Mouse (Mus musculus) embryo, embryonic 10.5 days (tissue): Measurements from ENCODE around the gene Gjb3.

Experiments used
- DNase-seq: peaks from one replicate; pipeline ENCODE4 v3.0.0-alpha.2; 2015; ENCODE audit warnings: low spot score

Gjb3 gene

DNA sequence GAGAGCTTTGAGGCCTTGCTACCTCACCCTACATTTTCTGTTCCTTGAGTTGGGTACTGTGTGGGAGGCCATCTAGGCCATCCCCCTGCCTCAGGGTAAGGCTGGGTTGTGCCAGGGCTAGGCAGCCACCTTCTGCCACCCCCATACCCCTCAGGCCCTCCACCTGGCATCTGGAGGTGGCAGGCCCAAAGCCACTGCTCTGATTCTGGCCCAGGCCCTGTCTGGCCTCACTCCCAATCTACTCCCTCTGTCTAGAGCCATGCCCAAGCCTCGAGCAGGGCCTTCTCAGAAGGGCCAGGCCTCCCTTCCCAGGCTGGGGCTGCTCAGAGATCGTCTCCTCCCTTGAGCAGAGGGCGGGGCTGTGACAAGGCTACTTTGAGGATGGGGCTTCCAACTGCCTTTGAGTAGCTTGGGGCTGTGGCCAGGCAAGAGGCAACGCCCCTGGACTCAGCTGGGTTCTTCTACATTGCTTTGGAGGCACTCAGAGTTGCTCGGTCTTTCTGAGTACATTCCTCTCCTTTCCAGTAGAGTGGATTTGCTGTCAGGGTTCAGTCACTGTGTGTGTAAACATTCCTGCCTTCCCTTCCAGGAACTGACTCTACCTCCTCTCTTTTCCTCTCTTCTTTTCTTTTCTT is 4.3 kb upstream of the Gjb3 start:
- no peak for DNase-seq

DNA sequence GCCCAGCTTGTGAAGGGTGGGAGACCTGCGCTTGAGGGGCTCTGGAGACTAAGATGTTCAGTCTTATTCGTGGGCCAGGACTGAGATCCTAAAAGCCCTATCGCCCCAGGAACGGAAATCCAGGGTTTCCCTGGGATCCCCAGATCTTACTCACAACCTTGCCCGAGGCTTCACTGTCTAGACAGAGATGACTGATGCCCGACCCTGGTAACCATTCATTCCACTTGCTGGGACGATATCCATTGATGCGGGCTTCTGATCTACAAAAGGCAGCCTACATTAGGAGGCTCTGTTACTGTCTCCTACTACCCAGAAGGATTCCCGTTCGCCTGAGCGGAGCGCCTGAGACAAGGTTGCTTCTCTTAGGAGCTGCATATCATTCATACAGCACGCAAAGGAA is 527 bp upstream of the Gjb3 start:
- no peak for DNase-seq

DNA sequence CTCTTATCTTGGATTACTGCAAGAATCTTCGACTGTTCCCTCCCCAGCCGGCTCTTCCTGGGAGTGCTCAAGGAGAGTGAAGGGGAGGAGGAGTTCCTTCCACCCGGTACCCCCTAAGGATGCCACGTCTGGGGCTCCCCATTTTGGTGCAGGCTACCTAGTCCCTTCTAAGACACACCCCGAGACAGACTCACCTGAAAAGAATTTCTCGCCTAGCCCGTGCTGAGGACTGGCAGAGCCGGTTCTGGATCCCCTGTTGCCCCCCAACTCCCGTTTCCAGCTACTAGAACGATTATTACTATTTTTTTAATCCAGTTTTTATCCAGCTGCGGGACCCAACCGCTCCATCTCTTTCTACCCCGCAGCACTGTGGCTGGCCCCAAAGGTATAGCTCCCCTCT is 893 bp downstream of the Gjb3 start:
- no peak for DNase-seq

DNA sequence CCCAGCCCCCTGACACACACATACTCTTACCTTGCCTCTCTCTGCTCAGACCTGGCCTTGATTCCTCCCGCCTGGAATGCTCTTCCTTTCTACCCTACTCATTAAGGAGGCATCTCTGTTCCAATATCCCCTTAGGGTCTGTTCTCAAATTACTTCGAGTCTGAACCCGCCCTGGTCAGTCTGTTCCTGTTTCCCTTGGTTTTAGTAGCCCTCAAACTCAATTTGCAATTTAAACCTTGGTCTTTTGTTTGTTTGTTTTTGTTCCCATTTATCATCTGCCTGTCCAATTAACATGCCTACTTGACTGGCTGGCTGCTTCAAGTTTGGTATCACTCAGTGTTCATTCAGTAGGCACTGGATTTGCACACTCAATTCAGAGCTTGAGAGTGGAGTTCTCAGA is 1.6 kb downstream of the Gjb3 start:
- peak; percentile 60 for DNase-seq

DNA sequence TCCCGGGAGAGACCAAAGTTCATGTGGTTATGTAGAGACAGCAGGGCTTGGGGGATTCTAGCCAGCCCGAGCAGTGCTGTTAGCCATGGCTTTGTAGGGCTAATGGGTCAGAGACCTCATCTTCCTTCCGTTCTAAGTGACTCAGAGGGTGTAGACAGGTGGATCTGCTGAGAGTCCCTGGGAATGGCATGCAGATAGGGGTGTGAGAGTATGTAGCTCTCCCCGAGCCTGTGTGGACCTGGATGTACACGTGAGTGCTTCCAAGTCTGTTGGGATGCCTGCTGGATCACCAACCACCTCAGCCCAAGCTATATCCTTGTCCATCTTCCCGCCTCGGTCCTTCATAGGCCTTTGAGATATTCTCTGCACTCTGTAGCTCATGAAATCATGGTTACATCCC is 2.3 kb downstream of the Gjb3 start:
- DNase-seq, result no peak

DNA sequence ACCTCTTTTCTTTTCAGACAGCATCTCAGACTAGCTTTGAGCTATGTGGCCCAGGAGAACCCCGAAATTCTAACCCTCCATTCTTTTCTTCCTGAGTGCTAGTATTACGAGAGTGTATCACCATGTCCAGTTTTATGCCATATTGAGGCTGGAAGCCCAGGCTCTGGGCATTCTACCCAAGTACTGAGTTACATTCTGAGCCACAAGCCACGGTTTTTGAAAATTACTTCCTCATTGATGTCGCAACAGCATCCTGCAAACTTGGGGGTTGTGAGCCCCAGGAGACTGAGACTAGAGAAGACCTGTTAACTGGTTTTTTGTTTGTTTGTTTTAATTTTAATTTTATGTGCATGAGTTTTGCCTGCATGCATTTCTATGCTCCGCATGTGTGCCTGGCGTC is 2.9 kb downstream of the Gjb3 start:
- DNase-seq, result no peak

DNA sequence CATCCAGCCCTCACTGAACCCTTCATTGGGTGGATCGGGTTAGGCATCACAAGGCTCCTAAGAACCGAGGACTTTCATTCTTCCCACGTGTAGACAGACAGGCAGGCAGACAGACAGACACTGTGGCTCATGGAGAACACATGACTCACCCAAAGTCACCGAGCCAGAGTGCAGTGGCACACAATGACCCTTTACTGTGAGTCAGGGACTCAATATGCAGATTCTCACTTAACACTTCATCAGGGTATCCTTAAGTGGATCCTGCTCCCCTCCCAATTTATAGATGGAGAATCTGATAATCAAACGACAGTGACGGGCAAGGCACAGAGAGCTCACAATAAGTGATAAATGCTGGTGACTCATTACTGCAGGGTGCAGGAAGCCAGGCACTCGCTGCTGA is 3.4 kb downstream of the Gjb3 start:
- no peak for DNase-seq

DNA sequence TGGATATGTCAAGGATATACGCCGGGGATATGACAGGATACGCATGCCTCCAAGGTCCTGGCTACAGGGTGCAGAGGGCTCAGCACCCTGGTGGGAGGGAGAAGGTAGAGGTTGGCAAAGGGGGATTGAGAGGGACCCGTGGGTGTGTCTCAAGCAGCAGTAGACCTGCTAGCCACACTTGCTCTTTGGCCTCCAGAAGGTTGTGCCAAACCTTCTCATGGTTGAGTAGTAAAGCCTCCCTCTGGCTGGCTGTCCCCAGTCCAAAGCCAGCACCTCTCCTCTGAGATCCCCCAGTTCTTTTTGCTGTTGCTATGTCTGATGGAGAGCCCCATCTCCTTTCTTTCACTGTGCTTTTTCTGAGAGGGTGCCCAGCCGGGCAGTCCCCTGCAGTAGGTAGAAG is 5.4 kb downstream of the Gjb3 start:
- DNase-seq, result no peak

DNA sequence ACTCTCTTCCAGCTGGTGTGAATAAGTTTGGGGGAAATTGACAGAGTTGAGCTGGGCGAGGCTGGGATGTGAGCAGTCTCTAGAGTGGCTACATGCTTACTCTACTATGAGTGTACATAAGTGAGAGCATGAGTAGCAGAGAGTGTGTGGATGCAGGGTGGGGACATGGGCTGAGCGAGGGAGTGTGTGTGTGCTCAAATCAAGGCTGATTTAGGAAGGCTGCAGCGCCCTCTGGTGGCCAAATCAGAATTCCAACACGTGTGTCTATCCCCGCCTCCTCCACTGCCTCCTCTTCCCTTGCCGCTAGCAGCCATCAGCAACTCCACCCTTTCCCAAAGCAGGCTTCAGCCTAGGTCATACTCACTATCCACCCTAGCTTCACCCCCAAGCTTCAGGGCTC is 5.9 kb downstream of the Gjb3 start:
- peak; percentile 94 for DNase-seq

DNA sequence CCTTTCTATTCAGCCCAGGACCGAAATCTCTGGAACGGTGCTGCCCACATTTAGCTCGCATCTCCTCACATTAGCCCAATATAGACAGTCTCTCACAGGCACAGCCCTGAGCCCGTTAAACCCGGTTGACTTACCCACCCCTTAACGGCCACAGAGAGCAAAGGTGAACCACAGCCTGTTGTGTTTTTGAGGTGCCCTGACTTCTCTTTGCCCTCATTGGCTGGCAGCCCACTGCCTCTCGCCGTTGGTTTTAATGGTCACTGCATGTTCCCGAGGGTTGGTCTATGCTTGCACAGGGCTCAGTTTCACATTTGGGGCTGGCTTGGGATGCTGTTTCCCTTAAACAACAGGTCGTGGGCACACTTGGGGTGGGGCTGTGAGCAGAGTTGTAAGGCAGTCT is 6.3 kb downstream of the Gjb3 start:
- no peak for DNase-seq

DNA sequence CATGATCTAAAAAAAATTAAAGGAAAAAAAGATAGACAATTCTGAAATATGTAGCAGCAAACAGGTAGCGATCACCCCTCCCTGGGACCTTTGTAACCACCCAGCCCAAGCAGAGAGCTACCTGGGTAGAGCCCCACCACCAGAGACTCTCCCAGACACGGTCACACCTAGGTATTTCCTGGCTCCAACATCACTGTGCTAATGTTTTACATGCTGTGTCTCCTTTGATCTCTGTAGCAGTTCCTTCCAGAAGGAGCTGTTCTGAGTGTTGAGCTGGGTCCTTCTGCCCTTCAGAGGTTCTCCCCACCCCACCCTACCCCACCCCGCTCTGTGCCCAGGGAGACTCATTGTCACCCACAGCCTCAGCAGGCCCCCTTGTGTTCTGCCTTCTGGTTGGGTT is 7.0 kb downstream of the Gjb3 start:
- DNase-seq, result no peak

DNA sequence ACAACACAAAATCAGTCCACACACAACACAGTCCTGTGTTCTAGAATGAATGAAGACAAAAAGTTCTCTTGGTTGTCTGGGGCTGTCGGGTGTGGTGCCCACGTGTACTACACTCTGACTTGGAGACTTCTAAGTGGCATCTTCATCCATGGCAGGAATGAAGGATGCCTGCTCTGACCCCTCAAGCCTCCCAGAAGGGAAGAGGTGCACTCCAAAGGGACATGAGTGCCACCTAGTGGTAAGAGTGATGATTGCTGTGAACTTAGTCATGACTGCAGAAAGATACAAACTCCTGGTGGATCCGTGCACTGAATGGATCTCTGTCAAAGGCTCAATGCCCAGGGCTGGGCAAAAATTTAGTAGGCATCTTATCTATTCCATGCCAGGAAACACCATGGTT is 11.0 kb downstream of the Gjb3 start:
- DNase-seq, result peak; percentile 92

DNA sequence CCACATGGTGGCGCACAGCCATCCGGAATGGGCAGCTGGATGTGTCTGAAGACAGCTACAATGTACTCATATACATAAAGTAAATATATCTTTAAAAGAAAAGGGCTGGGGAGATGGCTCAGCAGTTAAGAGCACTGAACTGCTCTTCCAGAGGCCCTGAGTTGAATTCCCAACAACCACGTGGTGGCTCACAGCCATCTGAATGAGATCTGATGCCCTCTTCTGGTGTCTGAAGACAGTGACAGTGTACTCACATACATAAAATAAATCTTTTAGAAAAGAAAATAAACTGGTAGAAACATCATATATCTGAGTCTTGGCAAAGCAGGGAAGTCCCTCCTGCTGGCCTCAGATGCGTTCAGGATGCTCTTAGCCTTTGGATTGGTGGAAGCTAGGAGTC is 13.5 kb downstream of the Gjb3 start:
- no peak for DNase-seq

DNA sequence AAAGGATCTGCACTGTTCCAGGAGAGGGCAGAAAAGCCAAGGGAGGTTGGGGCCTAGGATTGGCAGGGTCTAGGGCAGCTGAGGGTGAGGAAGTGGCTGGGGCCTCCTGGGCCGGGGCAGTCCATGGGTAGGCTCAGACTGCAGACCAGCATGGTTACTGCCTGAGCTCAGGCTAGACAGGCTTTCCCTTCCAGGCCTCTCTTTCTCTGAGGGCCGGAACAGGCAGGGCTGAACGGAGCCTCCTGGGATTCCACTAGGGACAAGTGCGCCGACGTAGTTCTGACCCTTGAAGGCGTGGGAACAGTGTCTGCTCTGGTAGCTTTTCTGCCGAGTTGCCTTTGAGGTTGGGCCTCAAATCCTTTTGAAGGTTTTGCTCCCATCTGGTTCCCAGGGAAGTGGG is 14.9 kb downstream of the Gjb3 start:
- no peak for DNase-seq

DNA sequence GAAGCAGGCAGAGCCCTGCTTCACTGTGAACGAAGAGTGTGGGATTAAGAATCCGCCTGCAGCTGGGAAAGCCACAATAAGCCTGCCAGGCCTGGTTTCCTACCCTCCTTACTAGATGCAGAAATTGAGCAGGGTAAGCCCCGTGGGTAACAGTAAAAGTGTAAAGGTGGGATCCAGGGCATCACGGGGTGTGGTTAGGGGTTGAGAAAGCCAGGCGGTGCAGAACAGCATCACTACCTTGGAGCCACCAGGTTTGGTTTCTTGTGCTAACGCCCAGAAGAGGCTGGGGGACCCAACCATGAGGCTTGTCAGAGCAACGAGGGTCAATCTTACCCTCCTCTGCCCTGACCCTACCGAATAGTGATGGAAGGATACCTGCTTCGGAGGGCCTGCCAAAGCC is 16.1 kb downstream of the Gjb3 start:
- DNase-seq, result no peak

DNA sequence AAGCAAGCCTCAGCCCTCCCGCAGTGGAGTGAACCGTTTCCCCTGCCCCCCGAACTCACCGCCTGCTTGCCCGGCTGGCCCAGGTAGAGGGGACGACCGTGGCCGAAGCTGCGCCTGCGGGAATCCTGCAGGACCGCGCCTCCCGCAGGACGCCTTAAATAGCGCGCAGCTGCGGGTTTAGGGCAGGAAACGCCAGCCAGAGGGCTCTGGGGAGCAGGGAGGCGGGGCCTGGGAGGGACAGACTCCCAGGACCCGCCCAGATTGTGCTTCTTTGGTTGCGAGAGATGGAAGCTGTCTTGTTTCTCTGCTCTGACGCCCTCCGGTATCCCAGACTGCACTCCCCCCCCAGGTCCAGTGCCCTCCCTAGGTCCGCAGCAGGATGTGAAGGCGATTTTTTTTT is 16.8 kb downstream of the Gjb3 start, which contains the start of gene Gja4:
Gja4 (minus strand) TSS at position 179 of the 400 bp plus-strand sequence.
- DNase-seq, result peak; percentile 90

DNA sequence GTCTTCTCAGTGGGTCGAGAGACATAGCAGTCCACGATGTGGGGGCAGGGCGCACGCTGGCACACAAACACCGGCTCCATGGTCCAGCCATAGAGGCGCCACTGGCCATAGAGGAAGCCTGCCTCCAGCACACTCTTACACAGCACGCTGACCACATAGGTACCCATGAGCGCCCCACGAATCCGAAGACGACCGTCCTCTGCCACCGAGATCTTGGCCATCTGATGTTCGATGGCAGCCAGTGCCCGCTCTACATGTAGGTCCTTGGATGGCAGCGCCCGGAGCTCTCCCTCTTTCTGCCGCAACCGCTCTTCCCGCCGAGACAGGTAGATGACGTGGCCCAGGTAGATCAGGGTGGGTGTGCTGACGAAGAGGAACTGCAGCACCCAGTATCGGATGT is 18.3 kb downstream of the Gjb3 start:
- DNase-seq, result no peak

DNA sequence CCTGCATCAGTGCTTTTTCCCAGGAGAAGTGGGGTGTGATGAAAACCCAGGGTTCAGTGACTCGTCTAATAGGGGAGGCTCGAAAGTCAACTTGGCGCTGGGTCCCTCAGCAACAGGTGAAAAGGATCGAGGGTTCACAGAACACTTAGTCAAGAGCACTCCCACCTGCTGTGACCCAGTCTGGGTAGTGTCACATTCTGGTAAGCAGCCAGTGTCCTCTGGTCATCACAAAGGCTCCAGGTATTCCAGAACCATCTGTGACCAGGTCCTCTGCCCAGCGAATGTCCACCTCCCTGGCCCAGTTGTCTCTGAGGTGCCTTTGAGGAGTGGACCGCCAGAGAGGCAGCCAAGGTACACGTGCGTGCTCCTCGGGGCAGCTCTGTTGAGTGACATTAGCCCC is 19.1 kb downstream of the Gjb3 start:
- no peak for DNase-seq

DNA sequence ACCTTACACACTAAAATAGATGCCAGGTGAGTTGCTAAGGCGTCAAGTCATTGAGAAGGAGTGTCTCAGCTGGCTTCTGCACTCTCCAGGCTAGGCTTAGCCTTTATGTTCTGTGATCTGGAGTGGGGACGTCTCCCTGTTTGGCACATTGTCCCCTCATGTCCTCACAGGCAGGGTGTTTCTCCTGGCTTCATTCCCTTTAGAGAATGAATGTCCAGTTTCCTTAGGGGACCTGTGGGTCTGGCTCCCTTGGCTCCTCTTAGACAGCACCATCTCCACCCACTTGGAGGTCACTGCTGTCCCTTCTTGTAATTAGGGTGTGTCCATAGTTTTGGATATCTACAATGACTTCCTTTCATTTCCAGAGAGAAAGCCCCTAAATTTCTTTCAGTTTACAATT is 23.7 kb downstream of the Gjb3 start:
- DNase-seq, result no peak

DNA sequence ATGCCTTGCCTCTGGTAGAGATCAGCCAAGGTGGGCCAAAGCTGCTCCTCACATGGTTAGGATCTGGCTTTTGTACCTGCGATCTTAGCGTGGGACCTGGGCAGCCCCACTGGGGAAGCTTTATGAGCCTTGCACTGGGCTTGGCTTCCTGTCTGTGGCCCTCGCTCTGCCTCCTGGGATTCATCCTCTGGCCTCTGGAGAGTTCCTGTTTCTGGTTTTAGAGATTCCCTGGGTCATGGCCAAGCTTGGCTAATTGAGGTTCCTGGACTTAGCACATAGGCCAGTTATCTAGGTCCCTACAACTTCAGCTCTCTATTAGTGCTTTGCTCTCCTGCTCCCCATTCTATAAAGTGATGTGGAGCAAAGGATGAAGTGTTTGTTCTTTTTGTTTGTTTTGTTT is 26.8 kb downstream of the Gjb3 start:
- DNase-seq, result no peak

DNA sequence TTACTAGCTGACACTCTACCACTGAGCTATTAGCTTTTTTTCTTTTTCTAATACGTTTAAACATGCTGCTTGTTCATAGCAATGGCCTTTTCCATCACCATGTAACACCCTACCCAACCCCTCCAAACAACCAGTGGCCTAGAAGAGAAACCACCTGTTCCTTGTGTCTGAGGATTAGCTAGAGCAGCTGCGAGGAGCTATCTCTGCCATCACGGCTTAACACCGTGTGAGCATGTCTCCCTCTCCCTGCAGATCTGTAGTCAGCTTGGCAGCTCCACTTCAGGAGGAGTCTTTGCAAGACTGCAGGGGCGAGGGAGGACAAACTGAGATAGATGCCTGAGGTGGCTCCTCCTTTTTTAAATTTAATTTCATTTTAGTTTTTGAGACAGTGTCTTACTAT is 30.1 kb downstream of the Gjb3 start:
- DNase-seq, result no peak

DNA sequence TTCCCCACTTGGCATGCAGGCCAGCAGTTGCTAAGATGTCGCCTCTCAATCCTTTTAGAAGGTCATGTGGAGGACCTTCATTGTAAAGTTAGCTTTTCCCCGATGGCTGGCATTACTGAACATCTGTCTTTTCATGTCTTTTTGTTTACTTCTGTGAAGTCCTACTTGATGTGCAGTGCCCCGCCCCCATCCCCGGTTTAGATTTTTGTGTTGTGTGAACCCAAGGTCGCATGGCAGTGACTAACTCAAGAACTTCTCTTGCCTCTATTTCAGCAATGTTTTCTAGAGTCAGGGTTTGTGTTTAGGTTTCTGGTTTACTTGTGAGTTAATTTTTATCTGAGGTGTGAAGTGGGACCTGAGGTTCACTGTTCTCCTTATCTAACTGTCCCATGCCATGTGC is 38.0 kb downstream of the Gjb3 start:
- no peak for DNase-seq

DNA sequence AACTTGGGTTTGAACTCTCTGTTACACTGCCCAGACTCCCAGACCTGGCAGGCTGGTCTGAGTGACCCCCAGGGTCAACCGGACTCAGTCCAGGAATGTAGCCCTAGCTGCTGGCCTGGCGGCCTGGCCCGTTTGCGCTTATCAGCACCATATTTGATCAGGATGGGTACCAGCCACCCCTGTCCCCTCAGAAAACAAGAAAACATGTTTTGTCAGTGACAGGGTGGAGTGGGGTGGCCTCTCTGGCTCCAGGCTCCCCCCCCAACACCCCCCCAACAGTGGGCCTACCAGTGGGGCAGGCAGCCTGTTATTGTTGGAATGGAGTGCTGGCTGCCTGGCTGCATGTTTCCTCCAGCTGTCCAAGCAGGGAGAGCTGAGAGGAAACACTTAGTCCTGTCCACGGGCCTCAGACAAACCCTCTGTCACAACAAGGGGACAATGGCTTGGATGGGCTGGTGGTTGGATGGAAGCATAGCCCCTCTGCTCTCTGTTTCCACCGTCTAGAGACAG is 41.5 kb downstream of the Gjb3 start:
- DNase-seq, result no peak

DNA sequence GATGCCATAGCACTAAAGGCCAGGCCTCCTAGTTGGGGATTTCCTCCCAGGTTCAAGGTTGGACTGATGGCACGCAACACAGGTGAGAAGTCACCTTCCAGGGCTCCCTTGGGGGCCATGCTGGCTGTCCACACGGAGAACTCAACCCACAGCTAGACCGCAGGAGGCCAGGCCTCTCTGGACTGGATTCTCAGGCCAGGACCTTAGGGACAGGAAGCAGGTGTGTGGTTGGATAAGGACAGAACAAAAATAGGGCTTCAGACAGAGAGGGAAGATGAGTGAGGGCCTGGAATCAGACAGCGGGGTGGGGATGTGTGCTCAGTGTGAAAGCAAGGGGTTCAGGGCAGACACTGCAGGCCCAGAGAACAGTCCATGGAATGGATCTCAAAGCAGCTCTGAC is 43.7 kb downstream of the Gjb3 start:
- DNase-seq, result no peak

DNA sequence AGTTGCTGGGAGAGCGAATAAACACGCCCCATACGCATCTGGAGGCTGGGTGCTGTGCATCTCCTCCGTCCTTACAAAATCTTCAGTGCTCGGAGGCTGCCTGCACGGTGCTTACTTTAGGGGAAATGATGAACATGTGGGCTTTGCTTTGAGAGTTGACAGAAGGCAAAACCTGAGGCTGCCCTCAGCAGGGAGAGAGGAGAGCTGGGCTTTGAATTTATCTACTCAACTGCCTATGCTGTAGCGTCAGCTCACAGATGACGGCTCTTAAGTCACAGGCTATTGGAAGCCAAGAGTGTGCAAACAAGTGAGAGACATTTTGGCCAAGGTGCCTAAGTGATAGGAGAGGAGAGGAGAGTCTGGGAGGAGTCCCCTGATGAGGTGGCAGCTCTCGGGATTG is 51.4 kb downstream of the Gjb3 start:
- DNase-seq, result no peak
